Mouse (Mus musculus): ENCODE data around the gene Creb3.

GRCm38 (mm10) chr4:43582241-43582640 lies 20.1 kb downstream of the Creb3 start:
- TF ChIP-seq POLR2A (IDR thresholded peaks at IDR 0.05; ENCODE audit: low read depth, low read length) (no peak), CTCF (conservative IDR thresholded peaks at IDR 0.05; ENCODE audit: insufficient read depth, insufficient read length, low read depth, low read length) (no peak)
